Mouse (Mus musculus): ENCODE data around the gene Jhy.

- no peak for TF ChIP-seq CTCF (IDR thresholded peaks at IDR 0.05)
- TF ChIP-seq EP300 (IDR thresholded peaks at IDR 0.05; ENCODE audit: insufficient read depth, low read depth, low read length): no peak
- TF ChIP-seq POLR2A (IDR thresholded peaks at IDR 0.05; ENCODE audit: insufficient read depth, low read depth, low read length): no peak
These were observed 45.9 kb downstream of the Jhy start for GRCm38 (mm10) chr9:40917871-40918613.
